Mouse (Mus musculus): Measurements from ENCODE around the gene D230025D16Rik.

Gene D230025D16Rik

DNA sequence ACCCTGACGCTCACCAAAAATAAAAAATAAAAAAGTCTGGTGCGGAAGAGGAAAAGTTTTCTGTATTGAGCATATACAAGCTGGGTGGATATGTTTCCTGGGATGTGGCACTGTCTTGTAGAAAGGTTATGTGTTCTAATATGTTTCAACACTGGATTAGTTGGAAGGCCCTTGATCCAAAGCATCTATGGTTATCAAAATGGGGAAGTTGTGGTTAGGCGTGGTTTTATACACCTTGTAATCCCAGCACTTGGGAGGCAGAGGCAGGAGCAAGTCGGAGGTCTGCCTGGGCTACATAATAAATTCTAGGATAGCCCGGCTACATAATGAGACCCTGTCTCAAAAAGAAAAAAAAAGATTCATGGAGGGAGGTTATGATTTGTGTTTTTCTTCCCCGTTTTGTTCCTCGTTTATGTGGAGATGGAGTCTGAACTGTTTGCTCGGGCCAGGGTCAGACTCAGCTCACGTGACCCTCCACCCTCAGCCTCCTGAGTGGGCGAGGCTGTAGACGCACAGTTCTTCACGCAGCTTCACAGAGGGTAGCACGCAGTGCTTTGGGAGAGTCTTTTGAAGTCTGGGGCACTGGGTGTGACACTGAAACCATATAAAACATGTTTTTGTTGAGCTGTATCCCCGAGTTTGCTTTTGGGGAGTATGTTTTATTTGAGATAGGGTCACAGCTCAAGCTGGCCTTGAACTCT lies 12.6 kb downstream of the D230025D16Rik start:
- no peak for DNase-seq

DNA sequence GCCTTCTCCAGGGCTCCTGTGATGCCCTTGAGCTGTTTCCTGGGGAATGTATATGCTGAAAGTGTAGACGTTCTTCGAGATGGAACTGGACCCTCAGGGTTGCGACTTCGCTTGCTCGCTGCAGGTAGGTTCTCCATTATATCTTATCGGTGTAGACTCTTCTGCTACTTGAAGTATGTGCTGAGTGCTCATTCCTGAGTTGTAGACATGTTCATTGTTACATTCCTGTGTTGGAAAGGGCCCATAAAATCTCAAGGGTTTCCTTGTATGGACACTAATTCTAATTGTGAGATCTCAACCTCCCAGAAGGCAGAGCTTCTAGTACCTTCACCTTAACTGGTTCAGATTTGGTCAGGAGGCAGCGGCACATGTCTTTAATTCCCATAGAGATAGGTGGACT lies 16.1 kb downstream of the D230025D16Rik start:
- DNase-seq: no peak

DNA sequence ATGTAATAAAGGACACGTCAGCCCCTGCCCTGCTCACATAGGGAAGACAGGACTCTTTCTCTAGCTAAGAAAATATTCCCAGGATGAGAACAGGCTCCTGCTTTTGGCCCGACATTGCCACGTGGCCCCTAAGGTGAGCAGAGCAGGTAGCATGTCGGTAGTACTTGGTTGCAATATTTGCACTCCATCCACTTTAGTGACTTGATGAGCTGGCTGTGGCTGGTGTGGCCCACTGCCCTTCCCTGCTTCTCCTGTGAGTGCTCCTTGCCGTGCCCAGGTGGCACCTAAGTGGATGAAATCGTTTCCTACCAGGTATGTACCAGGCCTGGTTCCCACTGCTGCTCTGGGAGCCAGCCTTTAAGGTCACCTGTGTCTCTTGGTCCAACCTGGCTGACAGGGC lies 27.0 kb downstream of the D230025D16Rik start:
- no peak for DNase-seq

DNA sequence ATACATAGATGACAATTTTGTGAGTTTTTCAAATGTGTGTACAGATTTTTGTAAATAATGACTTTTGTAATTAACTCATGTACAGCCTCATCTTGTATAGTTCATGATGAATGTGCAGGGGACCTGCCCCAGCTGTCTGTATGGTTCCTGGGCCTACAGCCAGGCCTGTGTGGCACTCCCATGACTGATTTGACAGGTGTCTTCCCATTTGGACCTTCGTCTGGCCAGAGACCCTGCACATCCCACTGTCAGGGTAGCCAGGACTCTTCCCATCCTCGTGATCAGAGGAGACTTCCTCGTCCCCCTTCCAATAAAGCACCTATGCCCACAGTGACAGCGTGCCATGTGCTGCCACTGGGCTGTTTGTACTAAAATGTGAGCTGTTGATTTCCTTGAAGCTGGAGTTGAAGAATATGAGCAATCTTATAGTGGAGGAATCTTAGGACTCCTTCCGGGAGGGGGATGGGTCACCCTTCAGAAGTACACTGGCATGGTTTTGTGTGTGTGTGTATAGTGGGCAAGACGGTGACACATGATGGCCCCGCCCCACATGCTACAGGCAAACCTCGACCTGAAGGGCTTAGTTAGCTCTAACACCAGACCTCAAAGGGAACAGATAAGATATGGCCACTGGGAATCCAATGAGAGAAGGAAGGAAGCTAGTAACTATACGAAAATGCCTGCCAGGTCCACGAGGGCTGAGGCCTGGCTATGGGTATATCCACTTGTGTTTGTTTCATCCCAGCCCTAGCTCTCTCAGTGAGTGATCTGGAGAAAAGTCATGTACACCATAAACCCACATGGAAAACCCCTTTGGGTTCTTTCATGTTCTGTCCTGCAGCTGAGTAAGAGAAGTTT lies 28.0 kb downstream of the D230025D16Rik start:
- no peak for DNase-seq

DNA sequence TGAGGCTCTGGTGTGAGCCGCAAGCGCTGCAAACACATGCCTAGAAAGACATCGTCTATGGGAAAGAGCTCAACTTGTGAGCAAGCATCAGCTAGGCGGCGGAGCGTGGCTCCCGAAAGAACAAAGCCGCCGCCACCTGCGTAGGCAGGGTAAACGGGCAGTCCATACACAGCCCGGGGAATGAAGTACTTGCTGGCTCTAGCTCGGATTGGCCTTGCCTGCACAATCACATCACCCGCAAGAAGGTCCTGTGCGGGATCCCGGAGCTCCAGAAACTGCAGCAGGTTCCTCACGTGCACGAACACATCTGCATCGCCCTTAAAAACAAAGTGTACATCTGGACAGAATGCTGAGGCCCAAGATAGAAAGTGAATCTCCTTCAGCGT lies 28.8 kb downstream of the D230025D16Rik start:
- DNase-seq: no peak

DNA sequence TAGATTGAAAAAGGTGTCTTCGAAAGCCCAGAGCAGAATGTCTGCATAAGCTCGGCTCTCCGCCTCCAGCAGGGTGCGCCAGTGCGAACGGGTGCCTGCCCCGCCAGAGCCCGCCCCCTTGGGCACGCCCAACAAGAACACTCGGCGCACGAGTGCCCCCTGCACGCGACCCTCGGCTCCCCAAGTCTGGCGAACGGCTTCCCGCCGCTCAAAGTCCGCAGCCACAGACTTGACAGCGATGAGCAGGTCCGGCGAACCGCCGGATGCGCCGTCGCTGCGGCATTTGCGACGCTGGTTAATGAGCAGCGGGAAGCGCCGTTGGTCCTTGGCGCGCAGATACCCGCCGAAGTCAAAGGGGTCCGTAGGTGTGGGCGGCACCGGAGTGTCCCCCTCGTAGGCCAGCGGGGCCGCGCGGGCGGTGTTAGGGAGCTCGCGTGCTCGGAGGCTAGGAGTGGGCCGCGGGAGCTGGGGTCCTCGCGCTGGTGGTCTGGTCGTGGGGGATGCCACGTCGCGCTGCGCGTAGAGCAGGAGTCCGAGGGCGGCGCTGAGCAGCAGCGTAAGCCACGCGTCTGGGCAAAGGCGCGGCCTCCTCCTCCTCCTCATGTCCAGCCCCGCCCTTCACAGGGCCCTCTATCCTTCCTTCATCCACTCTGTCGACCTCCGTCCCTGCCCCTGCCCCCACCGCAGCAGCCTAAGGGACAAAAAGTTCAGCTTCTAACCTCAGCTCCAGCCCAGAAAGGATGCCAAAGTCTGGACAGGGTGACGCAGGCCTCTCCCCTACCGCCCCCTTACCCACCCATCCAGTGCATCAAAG lies 29.4 kb downstream of the D230025D16Rik start:
- DNase-seq: peak; percentile 92

DNA sequence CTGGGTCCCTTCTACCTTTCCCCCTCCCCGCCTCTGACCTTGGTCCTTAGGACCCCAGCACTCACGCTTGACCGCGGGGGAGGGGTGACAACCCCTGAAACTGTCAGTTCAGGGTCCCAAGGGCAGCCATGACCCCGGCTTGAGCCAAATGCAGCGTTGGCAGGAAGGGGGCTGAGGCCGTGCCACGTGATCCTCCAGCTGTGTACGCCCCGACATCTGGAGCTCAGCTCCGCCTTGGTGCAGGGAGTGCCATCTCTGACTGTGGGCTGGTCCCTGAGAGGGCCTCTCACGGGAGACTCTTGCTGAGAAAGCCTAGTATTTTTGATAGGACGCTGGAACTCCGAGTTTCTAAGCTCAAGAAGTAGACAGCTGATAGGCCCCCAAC lies 30.0 kb downstream of the D230025D16Rik start, which contains the start of gene B3gnt9:
B3gnt9 (minus strand) TSS at position 188 of the 385 bp plus-strand sequence.
- peak; percentile 34 for DNase-seq

DNA sequence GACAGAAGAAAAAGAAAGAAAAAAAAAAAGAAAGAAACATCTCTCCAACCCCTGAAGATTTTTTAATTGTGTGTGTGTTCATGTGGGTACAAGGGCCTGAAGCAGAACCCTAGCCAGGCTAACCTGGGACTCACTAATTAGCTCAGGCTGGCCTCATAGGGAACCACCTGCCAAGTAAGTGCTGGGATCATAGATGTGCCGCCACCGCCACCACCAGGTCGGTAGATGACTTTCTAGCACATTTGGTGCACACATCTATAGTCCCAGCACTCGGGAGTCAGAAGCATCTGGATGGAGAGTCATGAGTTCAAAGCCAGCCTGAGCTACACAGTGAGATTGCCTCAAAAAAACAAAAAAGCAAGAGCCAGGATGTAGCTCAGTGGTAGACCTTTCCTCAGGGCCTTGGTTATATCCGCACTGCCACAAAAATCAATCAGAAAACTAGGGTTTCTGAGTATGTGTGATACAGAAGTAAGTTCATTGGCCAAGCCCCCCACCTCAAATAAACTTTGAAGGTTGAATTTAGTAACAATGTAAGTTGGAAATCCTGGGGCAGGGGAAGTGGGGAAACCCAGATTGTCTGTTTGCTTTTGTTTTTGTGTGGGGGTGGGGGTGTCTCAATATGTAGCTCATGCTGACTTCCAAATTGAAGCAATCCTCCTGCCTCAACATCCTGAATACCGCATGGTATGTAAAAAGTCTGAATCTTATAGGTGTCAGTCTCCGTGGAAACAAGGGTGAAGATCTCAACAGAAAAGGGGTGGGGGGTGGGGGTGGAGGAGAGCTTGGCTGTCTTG lies 32.6 kb downstream of the D230025D16Rik start:
- DNase-seq: no peak

DNA sequence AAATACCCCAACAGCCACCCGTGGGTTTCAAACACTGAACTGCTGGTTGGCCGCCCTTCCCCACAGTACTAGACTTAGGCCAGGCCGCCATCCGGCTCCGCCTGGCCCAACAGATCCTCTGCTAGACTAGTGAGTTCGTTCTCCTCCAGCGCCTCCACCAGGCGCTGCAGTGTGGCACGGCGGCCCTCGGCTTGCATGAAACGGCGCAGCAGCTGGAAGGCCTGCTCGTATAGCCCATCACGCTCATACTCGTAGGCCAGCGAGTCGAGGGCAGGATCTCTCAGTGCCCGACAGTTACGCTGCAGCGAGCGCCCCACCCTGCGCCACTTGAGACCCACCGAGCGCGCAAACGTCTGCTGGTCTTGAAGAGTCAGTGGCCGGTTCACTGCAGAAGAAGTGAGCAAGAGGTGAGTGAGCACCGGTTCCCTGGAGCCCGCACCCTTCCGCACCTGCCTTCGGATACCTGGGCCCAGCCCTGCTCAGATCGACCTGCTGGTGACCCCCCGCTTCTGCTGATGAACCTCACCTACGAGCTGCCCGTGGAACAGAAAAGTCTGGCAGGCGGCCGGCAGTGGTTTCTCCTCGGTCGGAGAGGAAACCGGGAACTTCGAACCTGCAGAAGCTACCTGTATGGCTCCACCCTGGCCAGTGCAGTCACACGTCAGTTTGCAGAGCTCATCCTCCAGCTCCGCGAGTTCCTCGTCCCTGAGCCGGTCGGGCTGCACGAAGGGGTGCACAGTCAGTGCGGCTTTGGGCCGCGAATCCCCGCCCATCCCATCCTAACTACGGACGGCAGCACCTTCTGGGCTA lies 34.2 kb downstream of the D230025D16Rik start:
- peak; percentile 69 for DNase-seq

DNA sequence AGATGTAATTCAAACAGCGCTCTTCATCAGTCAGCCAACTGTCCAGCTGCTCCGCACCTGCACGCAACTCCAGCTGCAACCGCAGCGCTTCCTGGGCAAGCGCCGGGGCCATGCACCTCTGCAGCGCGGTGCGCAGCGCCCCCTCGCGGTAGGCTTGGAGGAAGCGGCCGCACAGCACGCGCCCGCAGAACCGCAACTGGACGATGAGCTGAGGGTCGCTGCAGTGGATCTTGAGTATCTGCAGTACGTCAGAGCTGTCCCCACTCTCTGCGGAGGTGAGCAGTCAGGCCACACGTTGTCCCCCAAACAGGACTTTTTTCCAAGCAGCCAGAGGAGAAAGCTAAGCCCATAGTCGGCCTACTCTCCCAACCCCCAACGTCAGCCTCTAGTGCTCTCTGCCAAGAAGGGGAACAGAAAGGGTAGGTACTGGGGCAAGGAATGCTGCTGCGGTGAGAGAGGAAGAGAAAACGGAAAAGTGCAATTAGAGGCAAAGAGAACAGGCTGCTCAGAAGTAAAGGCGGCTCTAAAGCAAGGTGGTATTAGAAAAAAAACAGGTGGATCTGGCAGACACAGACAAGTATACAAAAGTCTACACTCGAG lies 34.9 kb downstream of the D230025D16Rik start:
- DNase-seq: peak; percentile 85

DNA sequence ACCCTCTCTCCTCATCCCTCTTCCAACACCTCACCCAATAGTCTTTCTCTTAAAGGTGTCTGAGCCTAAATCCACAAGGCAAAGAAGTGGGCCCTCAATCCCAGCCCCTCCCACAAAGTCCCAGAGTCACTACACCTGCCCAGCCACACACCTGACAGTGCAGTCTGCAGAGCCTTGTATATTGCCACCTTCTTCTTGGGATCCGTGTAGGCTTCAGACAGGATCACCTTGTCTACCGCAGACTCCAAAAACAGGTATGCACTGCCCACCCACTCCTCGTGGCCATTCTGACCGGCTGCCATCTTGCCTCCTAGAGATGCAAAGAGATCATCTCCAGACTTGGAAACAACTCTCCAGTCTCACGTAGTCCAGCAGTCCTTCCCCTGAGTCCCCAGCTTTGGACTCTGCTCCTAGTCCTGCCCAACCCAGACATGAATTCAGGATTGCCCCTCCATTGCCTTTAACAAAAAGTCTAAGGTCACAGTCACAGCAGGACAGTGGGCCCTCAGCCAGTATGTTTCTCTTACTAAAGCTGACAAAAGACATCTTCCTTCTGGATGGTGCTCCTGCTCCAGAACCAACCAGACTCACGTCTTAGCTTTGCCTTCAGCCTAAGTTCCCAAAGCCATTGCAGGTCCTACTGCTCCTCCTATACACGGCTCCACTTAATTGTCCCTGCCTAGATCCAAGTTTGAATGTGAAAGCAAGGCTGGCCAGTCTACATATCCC lies 35.6 kb downstream of the D230025D16Rik start:
- no peak for DNase-seq

DNA sequence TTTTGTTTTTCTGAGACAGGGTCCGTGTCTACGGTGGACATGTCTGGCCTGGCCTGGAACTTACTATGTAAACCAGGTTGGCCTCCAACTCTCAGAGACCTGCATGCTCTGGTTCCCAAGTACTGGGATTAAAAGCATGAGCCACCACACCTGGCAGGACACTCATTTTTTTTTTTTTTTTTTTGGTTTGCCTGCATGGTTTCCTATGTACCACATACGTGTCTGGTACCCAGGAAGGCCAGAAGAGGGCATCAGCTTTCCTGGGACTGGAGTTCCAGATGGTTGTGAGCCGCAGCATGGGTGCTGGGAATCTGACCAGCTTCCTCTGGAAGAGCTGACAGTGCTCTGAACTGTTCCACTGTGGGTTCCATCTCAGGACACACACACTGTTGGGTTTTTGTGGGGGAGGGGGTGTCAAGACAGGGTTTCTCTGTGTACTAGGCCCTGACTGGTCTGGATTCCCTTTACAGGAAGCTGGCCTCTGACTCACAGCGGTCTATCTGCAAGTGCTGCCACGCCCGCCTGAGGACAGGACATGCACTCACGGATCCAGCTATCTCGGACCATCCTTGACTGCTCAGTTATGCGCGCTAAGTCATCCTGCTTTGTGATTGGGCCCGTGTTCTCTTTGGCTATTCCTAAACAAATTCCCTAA lies 36.5 kb downstream of the D230025D16Rik start:
- DNase-seq: no peak

DNA sequence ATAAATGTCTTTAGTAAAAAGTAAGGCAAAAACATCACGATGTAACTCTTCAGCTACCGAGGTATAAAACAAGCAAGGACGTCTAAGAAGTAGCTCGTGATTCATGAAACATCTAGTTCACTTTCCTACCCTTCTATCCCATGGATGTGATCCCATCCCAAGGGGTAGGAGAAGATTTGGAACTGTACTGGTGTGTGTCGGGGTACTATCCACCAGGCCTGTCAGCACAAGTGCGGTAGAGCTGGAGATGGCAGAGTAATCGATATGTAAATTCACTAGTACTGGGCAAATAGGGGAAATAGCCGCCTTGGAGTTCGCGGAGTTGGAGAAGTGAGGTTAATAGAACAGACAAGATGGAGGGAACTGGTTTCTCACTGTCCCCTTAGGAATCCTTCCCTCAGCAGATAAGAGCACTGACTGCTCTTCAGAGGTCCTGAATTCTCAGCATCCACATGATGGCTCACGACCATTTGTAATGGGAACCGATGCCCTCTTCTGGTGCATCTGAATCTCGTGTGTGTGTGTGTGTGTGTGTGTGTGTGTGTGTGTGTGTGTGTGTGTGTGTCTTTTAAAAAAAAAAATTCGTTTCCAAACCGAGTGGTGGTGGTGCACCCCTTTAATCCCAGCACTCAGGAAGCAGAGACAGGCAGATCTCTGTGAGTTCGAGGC lies 38.4 kb downstream of the D230025D16Rik start:
- DNase-seq: no peak

DNA sequence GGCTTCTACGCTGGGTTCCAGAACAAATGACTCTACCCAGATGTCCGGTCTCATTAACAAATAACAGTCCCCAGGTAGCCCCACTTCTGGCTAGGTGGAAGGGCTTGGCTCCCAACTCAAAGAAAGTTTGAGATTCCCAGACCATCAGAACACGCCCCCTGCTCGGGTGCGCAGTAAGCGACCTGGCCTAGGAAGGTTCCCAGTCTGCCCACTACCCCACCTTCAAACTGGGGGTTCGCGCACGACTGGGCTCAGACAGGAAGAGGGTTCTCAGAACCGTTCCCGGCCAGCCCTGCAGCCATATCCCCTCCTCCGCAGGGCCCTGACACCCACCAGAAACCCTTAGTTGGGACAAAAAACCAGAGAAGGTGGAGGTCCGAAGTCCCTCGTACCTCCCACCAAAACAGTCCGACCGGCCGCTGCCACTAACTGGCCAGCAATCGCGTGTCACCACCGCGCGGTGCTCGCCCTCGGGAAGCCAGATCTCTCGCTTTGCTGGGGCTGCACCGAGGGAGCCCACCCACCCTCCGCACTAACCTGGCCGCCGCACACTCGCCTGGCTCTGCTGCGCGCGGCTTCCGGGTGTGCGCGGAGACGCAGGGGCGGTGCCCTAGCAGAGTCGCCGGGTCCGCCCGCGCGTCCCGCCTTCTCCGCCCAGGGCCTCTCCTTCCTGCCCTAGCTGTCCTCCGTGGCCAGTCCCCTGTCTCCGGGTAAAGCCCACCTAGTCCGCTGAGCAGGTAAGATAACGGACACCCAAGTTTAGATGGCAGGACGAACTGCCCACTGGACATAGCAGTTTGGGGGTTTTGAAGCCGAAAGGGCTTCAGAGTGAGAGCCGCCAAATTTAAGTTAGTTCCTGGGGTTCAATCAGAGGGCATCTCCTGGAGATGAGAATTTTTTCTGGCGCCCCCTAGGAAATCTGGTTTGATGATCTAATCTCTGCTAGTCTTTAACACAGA lies 39.4 kb downstream of the D230025D16Rik start, which contains the start of the genes Tradd and Fbxl8:
Tradd (minus strand) TSS at position 586 of the 959 bp plus-strand sequence.
Fbxl8 (plus strand) TSS at position 625 of the 959 bp plus-strand sequence.
- peak; percentile 70 for DNase-seq

DNA sequence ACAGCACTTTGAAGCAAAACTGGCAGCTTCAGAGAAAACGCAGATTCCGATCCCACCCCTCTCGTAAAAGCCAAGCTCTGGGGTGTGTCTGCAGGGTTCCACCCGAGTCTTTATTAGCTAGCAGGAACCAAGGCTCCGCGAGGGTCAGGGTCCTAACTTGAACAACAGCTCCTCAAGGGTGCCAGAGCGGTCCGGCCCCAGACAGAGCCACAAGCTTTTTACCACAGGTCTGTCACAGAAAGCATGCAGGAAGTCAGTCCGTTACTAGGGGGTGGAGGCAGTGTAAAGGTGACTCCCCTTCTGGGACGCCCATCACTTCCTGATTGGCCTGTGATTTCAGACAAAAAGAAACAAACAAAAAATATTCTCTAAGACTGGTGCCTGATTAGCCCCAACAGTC lies 40.2 kb downstream of the D230025D16Rik start:
- no peak for DNase-seq

DNA sequence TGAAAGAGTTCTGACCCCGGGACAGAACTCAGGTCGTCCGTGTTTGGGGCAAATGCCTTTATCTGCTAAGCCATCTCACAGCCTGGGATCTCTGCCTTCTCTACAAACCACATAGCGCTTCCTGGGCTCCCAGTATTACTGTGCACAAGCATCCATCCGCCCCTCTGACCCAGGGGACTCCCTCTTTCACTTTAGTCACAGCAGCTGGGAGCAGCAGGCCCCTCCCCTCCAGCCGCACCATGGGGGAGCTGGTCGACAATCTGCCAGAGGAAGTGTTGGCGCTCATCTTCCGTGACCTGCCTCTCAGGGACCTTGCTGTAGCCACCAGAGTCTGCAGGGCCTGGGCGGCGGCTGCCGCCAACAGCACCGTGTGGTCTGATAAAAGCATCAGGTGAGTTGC lies 41.8 kb downstream of the D230025D16Rik start:
- DNase-seq: no peak

DNA sequence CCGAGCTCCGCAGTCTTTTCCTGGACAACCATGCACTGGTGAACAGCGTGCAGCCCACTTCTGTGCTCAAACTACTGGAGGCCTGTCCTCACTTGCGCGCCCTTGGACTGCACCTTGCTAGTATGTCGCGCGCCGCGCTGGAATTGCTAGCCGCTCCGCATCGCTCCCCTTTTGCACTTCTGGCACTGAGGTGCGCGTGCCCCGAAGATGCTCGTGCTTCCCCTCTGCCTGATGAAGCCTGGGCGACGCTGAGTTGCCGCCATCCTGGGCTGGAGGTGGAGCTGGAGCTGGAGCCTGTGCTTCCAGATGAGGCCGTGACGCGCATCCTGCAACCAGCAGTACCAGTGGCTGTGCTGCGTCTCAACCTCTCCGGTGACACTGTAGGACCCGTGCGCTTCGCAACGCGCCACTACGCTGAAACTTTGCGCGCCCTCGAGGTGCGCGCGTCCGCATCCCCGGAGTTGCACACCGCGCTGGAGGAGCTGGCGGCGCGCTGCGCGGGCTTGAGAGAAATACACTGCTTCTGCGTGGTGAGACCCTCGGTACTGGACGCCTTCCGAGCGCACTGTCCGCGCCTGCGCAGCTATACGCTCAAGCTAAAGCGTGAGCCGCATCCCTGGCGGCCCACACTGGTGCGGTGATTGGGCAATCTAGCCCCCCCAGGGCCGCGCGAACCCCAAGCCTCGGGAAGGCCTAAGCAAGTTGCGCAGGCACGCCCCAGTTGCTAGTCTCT lies 43.6 kb downstream of the D230025D16Rik start:
- peak; percentile 89 for DNase-seq
